Mouse (Mus musculus): ENCODE measurements around the gene Mcur1.

The Mcur1 gene

DNA sequence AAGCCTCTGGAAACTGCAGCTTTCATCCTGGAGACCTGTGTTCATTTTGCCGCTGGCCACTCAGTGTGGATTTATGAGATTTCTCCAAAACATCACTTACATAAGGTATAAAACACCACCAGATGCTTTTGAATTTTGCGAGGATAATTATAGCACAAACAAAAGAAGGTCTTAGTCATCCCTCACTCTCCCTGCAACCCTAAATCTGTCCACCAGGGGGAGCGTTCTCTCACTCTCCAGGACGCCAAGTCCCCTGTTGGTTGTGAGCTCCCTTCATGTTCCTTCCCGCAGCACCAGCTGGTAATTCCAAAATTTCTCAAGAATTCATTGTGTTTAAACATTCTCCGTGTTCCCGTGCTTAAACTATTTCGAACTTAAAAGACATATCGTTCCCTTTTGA, 5.4 kb upstream of the Mcur1 start:
- DNase-seq (ENCODE audit: low spot score), result peak; percentile 76

DNA sequence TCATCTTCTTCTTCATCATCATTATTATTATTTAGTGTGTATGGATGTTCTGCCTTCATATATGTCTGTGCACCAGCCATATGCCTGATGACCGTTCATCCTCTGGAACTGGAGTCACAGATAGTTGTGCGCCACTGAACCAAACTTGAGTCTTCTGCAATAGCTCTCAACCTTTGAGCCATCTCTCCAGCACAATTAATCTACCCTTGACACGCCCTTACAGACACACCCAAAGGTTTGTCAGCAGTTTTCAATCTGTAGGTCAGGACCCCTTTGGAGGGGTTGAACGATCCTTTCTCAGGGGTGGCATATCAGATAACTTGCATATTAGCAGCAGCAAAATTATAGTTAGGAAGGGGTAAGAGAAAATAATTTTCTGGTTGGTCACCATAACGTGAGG, 4.7 kb upstream of the Mcur1 start:
- no peak for DNase-seq (ENCODE audit: low spot score)

GRCm38 (mm10) chr13:43562726-43563125, 2.7 kb upstream of the Mcur1 start:
- DNase-seq (ENCODE audit: low spot score), result no peak

- no peak for DNase-seq (ENCODE audit: low spot score)
Observed at GRCm38 (mm10) chr13:43560458-43561411, 744 bp upstream of the Mcur1 start.

GRCm38 (mm10) chr13:43558959-43559358, 1.0 kb downstream of the Mcur1 start:
- DNase-seq (ENCODE audit: low spot score), result no peak

- no peak for DNase-seq (ENCODE audit: low spot score)
Observed at GRCm38 (mm10) chr13:43558357-43558756, 1.6 kb downstream of the Mcur1 start.

DNA sequence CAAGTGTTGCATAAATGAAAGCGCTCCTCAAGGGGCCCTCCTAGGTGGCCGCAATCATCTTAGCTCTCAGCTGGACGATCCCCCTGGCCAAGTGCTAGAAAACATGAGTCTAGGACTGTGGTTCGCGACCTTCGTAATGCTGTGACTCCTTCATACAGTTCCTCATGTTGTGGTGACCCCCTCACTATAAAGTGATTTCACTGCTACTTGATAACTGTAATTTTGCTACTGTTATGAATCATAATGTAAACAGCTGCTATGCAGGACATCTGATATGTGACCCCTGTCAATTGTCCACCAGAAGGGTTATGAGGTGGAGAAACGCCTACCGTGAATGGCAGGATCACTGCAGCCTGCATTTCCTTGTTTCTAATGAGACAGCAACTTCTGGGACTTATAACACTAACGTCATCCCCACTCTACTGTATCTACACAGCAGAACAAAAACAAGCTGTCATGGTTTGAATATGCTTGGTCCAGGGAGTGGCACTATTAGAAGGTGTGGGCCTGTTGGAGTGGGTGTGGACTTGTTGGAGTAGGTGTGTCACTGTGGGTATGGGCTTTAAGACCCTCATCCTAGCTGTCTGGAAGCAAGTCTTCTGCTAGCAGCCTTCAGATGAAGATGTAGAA, 3.0 kb downstream of the Mcur1 start:
- no peak for DNase-seq (ENCODE audit: low spot score)

- DNase-seq (ENCODE audit: low spot score), result no peak
Observed at GRCm38 (mm10) chr13:43555321-43555720, 4.7 kb downstream of the Mcur1 start.

DNA sequence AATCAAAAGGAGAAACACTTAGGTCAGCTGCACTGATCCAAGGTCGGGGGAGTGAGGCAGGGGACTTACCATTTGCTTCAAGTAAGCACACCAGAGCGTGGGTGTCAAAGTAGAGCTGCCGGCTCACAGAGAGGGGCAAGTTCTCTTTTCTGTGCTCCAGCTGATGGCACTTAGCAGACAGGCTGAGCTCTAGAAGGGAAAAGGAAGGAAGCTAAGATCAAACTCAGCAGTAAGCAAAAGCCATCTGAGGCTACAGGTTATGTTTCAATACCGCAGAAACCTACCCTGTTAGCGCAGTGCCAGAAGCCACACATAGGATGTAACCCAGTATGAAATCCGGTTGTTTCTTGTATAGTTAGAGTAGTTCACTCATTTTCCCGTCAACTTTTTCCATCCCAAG, 5.2 kb downstream of the Mcur1 start:
- DNase-seq (ENCODE audit: low spot score), result no peak

DNA sequence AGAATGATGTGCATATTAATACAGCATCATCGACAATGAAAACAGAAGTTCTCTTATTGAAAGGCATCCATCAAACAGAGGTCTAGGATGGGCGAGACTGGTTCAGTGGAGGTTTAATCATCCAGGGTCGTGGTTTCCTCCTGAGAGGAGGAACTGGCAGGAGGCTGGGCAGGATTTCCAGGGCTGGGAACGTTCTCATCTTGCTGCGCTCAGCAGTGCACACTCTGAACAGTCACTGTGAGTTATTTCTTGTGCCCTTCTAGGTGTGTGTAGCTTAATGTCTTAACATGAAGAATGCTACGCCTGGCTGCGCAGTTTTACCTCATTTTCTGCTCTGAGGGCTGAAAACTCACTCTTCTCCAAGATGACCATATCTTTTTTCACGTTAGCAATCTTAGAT, 9.3 kb downstream of the Mcur1 start:
- DNase-seq (ENCODE audit: low spot score), result no peak

GRCm38 (mm10) chr13:43549870-43550269, 10.1 kb downstream of the Mcur1 start:
- no peak for DNase-seq (ENCODE audit: low spot score)

DNA sequence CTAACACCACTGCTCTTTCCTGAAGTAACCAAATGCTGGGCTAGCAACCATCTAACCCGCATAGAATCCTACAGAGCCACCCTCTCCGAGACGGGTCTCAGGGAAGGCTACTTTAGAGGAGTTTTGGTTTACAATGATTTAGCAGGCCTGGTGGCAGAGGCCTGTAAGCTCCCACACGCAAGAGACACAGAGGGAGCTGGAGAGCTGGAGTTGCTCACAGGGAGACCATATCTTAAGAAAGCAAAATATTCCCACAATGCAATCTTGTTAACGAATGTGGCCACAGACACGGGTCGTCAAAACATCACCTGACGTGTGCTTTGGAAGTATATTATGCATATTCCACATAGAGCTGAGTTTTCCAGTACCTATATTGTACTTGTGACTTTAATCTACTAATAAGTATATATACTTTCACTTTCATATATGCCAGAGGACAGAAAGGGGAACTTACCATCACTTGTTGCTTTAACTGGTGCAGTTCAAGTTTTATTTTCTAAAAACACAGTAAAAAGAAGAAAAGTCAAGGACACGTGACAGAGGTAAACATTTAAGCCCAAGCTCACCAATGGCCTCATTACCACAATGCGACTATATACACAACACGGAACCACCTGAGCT, 10.8 kb downstream of the Mcur1 start:
- DNase-seq (ENCODE audit: low spot score), result no peak

DNA sequence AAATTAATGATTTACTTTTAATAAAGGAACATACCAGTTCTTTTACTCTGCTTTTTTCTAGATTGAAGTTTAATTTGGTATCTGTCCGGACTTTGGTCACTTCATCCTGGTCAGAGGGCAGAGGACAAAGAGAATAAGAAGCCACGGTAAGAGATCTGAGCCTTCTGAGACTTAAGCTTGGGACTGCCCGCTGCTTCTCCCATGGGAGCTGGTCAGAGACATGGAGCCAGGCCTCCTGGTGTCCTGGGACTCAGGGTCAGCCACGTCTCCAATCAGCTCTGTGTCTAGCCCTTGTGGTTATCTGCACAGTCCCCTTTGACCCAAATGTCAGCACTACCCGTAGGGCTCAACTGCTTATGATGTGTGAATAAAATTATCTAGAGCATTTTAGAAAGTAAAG, 11.4 kb downstream of the Mcur1 start:
- no peak for DNase-seq (ENCODE audit: low spot score)

- DNase-seq (ENCODE audit: low spot score), result peak; percentile 76
Observed at GRCm38 (mm10) chr13:43546861-43547260, 13.1 kb downstream of the Mcur1 start.

DNA sequence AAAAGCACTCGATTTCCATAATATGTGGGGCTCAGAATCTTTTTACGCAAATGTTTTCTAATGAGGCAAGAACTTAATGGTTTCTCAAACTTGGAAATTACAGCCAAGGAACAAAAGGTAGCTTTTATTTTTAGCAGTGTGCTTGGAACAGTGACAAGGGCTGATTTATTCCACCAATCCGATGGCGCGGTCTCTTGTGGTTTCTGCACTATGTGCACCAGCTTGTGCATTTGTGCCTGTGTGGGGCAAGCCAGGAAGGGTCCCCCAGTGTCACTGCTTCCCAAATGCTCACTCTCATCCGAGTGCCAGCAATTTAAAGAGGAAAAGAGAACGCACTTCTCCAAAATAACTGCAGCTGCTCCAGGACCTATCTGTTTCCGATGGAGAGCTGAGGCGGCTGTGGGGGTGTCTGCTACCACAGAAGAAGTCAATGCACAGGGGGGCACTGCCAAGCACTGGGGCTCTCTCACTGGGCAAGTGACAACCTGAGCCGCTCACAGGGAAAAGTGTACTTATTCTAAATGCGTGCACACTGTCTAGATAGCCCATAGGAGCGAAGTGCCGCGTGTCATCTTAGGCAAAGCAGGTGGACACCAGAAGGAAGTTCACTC, 19.7 kb downstream of the Mcur1 start:
- DNase-seq (ENCODE audit: low spot score), result no peak

GRCm38 (mm10) chr13:43539409-43539808, 20.6 kb downstream of the Mcur1 start:
- DNase-seq (ENCODE audit: low spot score), result no peak

DNA sequence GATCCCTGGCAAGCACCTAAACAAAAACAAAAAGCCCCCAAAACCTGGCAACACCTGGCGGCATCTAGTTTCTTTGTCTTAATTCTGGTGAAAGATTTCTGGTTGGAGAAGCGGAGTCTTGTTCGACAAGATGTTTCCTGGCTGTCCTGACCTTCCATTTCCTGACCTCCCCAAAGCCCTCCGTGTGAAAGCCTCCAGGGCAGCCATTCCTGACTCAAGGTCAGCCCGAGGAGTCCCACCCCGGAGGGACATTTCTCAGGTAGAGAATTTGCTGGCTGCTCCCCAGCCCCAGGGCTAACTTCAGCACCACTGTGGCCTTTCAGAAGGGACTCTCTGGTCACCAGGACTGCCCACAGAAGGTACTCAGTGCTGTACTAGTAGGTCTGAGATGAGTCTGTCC, 22.1 kb downstream of the Mcur1 start:
- DNase-seq (ENCODE audit: low spot score), result no peak

DNA sequence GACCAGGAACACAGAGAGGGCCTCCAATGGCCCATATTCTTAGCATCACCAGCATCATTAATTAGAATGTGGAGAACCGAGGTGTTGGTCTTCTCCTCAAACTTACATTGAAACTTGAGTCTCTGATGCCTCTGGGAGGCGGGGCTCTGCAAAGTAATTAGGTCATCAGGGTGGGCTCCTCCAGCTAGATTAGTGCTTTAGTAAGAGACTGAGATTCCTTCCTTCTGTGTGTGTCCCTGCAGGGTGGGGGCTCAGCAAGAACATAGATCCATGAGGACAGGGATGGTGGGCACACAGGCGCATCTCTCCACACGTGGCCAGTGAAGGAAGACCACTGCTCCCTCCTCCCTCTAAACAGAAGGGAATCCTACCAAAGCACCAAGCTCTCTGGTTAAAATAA, 26.0 kb downstream of the Mcur1 start:
- no peak for DNase-seq (ENCODE audit: low spot score)

DNA sequence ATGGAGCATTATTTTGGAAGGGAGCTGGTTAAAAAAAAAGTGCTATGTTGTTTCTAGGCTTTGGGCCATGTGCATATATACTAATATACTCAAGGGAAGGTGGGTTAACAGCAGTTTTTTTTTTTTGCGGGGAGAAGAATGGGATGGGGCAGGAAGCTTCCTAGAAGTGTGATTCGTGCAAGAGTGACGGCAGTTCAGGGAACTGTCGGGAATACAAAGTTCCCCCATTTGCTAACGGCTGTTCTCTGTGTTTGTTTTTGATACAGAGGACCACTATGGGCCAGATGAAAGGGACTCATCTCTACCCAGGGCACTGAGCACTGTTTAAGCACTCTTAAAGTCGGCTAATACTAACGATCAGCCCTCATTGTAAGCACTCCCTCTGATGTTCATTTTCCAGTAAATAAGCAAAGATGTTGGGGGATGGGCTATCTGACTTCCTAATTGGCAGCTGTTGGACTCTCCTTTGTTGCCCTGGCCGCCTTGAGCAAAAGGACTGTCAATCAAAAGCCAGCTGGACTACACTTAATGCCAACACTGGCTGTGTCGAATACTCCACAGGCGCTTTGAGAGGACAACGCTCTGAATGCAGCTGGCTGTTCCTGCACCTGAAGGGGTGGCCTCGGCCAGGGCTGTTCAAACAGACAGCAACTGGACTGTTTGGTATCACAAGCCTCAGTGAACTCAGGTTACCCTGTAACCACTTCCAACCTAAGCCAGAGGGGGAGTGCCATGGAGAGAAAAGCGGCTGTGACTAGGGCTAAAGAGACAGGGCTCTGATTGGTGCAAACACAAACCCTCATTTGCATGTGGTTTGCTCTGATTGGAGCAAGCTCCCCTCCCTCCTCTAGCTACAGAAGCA, 28.9 kb downstream of the Mcur1 start:
- DNase-seq (ENCODE audit: low spot score), result peak; percentile 25

- no peak for DNase-seq (ENCODE audit: low spot score)
Observed at GRCm38 (mm10) chr13:43530129-43530831, 29.7 kb downstream of the Mcur1 start.

DNA sequence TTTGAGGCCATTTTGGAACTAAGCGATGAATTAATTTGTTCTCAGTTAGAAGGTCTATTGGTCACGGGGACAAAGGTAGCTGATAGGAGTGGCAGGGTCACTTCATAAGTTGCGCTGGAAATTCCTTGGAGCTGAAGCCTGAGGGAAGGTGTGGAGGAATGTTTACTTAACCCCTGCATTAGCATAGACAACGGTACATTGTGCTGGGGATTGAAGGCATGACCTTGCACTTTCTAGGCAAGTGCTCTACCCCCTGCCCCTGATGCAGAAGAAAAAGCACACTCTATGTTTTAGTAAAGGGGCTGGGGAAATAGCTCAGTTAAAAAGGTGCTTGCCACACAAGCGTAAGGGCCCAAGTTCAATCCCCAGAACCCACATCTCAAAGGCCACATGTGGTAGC, 33.7 kb downstream of the Mcur1 start:
- DNase-seq (ENCODE audit: low spot score), result no peak
